Mouse (Mus musculus) liver, adult 2 months (tissue): ENCODE measurements around the gene Usp40. TPM values are rescaled to one million over a fixed set of nuclear protein-coding genes. Genes with fewer than 3 reads are reported as not detected.
A peak's percentile ranks its signal among the peaks of the same experiment; 100 is the strongest.

Experiments used
- DNase-seq: peaks from one replicate; pipeline ENCODE4 v3.0.0-alpha.2; 2011; ENCODE audit warnings: low read depth, low spot score; ENCODE audit errors: extremely low read depth
- H3K27ac ChIP-seq: fragments of 200-500 bp; replicated peaks from 2 replicates; pipeline ENCODE4 v1.5.1; 2012; ENCODE audit warnings: low read depth, mild to moderate bottlenecking, control low read depth, inconsistent platforms, low read length; ENCODE audit not compliant: insufficient read depth
- H3K27me3 ChIP-seq: fragments of 200-500 bp; 2 replicates; pipeline ENCODE4 v1.6.1; 2012; ENCODE audit warnings: mild to moderate bottlenecking, moderate library complexity, low read length, inconsistent platforms; ENCODE audit not compliant: control insufficient read depth, insufficient read depth
- H3K36me3 ChIP-seq: fragments of 200-500 bp; 2 replicates; pipeline ENCODE4 v1.6.1; 2012; ENCODE audit warnings: low read length, inconsistent platforms; ENCODE audit not compliant: control insufficient read depth, insufficient read depth
- H3K4me1 ChIP-seq: fragments of 200-500 bp; 2 replicates; pipeline ENCODE4 v1.6.1; 2011; ENCODE audit warnings: low read length; ENCODE audit not compliant: control insufficient read depth, insufficient read depth
- H3K4me3 ChIP-seq: fragments of 200-500 bp; 2 replicates; pipeline ENCODE4 v1.5.1; 2011; ENCODE audit warnings: low read depth, mild to moderate bottlenecking, control low read depth, low read length, moderate library complexity; ENCODE audit not compliant: insufficient read depth
- H3K79me2 ChIP-seq: fragments of 200-500 bp; 2 replicates; pipeline ENCODE4 v1.6.1; 2012; ENCODE audit warnings: inconsistent platforms, mild to moderate bottlenecking, low read length, moderate library complexity; ENCODE audit not compliant: control insufficient read depth, insufficient read depth
- H3K9ac ChIP-seq: fragments of 200-500 bp; 2 replicates; pipeline ENCODE4 v1.6.1; 2012; ENCODE audit warnings: low read depth, mild to moderate bottlenecking, control low read depth, inconsistent platforms, low read length
- CTCF ChIP-seq: fragments of 200-500 bp; IDR thresholded peaks from 2 replicates; pipeline ENCODE4 v1.5.1; 2011; ENCODE audit warnings: low read depth, low read length, control low read depth
- POLR2A ChIP-seq: fragments of 200-500 bp; IDR thresholded peaks from 2 replicates; pipeline ENCODE4 v1.6.1; 2011; ENCODE audit warnings: low read length, control low read depth; ENCODE audit not compliant: insufficient read depth; ENCODE audit errors: extremely low read depth
- WGBS: fragments of 180-500 bp; shearing (Covaris S2); methylation state at CpG from one replicate; pipeline ENCODE4 v1.1.7; 2018; 5-methylcytosine and 5-hydroxymethylcytosine counted together
- polyA plus RNA-seq: library from polyadenylated mRNA; depleted of rRNA; stranded (reverse); fragments of >200 nt; gene quantifications from 2 replicates; pipeline ENCODE4 v1.2.3, GENCODE M21; 2012
- total RNA-seq: library from RNA; depleted of rRNA; stranded (reverse); fragments of >200 nt; gene quantifications from 2 replicates; pipeline ENCODE4 v1.2.3, GENCODE M21; 2014

Gene Usp40
- total and polyA plus RNA-seq, 2 experiments, result 8.6 to 29.8 TPM

DNA sequence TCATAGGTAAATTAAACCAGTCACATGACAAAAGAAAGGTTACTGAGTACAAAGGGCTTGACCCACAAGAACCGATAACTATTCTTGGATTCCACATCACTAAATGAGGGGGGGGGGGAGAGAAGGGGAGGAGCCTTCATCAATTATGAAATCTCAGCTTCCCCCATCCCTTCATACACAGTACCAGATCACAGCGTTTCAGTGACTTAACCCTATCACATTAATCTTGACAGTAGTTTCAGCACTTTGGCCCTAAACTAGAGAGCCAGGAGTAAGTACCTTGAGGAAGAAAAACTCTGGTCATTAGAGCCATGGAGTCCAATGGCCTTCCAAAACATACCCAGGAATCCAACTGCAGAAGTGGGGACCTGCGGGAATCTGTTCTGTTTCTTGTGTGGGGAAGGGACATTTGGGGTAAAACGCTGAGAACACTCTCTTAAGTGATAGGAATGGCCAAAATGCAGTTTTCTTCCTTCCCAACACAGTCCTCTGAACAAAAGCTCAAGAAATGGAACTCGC, 600 bp downstream of the Usp40 start:
- peak; percentile 86 for DNase-seq
- no peaks in the 10 kb centered on the region for H3K27me3 ChIP-seq
- H3K36me3 ChIP-seq, result peaks cover 19% of the 10 kb centered on the region; the same call in 1 of the 2 replicates
- peak overlapping the region; percentile 96 for H3K27ac ChIP-seq
- peaks cover 5% of the 10 kb centered on the region; the same call in 1 of the 2 replicates for H3K79me2 ChIP-seq
- TF ChIP-seq CTCF (no peak), POLR2A (no peak)
- H3K9ac ChIP-seq, result peak overlapping the region; percentile 89
- peak overlapping the region; percentile 70 for H3K4me3 ChIP-seq
- WGBS, result 0% methylated on average over 5 of the region's 5 CpGs
- peaks cover 8% of the 10 kb centered on the region for H3K4me1 ChIP-seq

- DNase-seq, result peak; percentile 89
- Histone ChIP-seq H3K4me1 (peaks cover 6% of the 10 kb centered on the region), H3K27ac (no peak overlapping the region), H3K79me2 (no peaks in the 10 kb centered on the region; the same call in 1 of the 2 replicates), H3K9ac (no peak overlapping the region), H3K27me3 (no peaks in the 10 kb centered on the region), H3K4me3 (no peak overlapping the region), H3K36me3 (peaks cover 70% of the 10 kb centered on the region)
- TF ChIP-seq CTCF (no peak), POLR2A (no peak)
- WGBS, result 38% methylated on average over 2 of the region's 2 CpGs
These were observed 15.6 kb downstream of the Usp40 start for GRCm38 (mm10) chr1:87992716-87993115.

DNA sequence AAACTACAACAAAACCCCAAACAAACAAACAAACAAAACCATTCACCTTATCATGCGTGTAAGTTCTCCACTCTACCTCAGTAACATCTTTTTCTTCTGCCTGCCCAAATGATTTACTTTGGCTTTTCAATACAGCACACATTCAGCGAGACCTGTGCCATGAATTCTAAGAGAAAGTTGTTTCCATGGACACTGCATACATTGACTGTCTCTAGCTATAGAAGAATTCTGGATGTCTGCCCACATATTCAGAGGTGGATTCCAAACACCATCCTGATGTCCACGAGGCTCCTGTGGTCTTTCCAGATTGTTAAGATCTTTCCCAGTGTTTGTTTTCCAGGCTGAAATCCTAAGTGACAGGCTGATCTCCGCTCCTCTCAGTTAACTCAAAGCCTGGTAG, 26.1 kb downstream of the Usp40 start:
- TF ChIP-seq POLR2A, result no peak
- no peak for TF ChIP-seq CTCF

DNA sequence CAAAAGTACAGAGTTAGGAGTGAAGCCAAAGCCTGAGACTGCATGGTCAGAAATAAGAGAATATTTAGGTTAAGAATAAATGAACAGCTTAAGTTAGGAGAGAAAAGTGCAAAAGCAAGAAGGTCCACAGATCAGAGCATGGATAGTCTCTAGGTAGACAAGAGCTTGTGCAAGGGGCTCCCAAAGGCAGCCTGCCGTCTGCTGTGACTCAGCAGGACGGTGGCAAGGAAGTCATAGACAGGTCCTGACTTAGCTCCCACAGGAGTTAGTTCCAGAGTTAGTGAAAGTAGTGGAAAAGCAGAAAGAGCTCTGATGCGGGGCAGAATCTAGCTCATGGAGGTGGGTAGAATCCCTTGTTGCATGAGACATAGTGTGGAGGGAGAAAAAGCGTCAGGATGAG, 38.0 kb downstream of the Usp40 start:
- no peak overlapping the region for H3K4me3 ChIP-seq
- WGBS, result 91% methylated on average over 4 of the region's 4 CpGs
- H3K27me3 ChIP-seq, result no peaks in the 10 kb centered on the region
- TF ChIP-seq CTCF (no peak), POLR2A (no peak)
- H3K4me1 ChIP-seq, result peaks cover 2% of the 10 kb centered on the region; the same call in 1 of the 2 replicates
- peaks cover 69% of the 10 kb centered on the region for H3K36me3 ChIP-seq
- no peak for DNase-seq
- H3K27ac ChIP-seq, result no peak overlapping the region
- H3K9ac ChIP-seq, result no peak overlapping the region
- no peaks in the 10 kb centered on the region for H3K79me2 ChIP-seq

More for the DNA sequence above, 26.1 kb downstream of the Usp40 start:
- Histone ChIP-seq H3K9ac (no peak overlapping the region), H3K27ac (no peak overlapping the region), H3K4me3 (no peak overlapping the region), H3K36me3 (peaks cover 76% of the 10 kb centered on the region), H3K4me1 (peaks cover 1% of the 10 kb centered on the region; the same call in 1 of the 2 replicates), H3K79me2 (no peaks in the 10 kb centered on the region), H3K27me3 (no peaks in the 10 kb centered on the region)
- 86% methylated on average over 4 of the region's 4 CpGs for WGBS
- no peak for DNase-seq

DNA sequence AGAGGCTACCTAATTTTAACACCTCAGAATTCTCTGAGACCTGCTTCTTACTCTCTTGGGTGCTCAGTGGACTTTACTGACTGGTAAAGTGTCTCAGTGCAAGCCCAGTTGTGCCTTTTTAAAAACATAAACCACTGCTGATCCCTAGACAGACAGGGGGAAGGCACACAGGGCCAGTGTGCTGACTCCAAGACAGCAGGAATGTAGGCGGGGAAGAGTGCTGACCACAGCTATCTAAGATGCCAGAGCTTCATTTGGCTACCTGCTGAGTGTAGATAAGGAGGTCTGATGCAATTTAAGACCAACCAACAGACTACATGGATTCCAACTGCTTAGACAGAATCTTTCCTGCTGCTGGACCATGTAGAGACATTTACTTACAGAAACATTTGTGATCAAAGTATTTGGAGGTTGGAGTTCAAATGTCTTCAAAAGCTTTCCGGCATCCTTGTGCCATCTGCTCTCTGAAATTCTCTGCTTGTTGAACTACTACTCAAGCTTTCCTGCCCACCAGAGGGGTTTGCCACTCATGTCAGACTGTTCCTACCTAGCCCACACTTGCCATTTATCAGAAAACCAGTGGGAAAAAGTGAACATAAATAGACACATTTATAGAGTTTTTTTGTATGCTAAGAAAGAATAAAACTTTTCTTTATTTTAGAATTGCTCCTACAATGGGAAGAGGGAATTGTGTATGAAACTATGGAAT, 46.7 kb downstream of the Usp40 start:
- 66% methylated on average over 2 of the region's 2 CpGs for WGBS
- Histone ChIP-seq H3K27ac (no peak overlapping the region), H3K4me1 (no peaks in the 10 kb centered on the region), H3K36me3 (peaks cover 57% of the 10 kb centered on the region), H3K27me3 (no peaks in the 10 kb centered on the region), H3K4me3 (no peak overlapping the region), H3K79me2 (no peaks in the 10 kb centered on the region; the same call in 1 of the 2 replicates), H3K9ac (no peak overlapping the region)
- no peak for DNase-seq
- TF ChIP-seq CTCF, result no peak
- no peak for TF ChIP-seq POLR2A

GRCm38 (mm10) chr1:87960752-87961151, 47.6 kb downstream of the Usp40 start:
- WGBS, result over 99% methylated on average over 4 of the region's 4 CpGs
- H3K9ac ChIP-seq, result no peak overlapping the region
- no peak for TF ChIP-seq CTCF
- TF ChIP-seq POLR2A, result no peak
- H3K79me2 ChIP-seq, result no peaks in the 10 kb centered on the region; the same call in 1 of the 2 replicates
- H3K4me1 ChIP-seq, result no peaks in the 10 kb centered on the region
- peaks cover 59% of the 10 kb centered on the region for H3K36me3 ChIP-seq
- no peaks in the 10 kb centered on the region for H3K27me3 ChIP-seq
- no peak overlapping the region for H3K27ac ChIP-seq
- DNase-seq, result no peak
- no peak overlapping the region for H3K4me3 ChIP-seq
